Comparison of ENCODE assay signal across 8 mouse cellular contexts in the genomic region with DNA sequence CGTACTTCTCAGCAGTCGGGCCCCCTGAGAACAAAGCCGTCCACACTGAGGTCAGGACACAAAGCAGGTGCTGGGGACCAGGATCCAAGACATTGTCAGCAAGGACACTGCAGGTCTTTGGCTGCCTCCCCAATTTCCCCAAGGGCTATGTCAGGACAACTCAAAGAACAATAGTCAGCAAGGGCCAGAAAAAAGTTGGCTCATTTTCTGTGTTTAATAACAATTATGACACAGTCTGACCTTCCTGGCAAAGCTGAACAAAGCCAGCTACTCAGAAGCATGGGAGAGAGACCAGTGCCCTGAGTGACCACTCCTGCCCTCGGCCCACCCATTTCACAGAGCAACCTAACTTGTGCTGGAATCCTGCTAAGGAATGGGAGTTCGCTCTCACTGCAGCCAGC. TPM values are rescaled to one million over a fixed set of nuclear protein-coding genes. Genes with fewer than 3 reads are reported as not detected.
DNase-seq lines count a peak whose midpoint lies in the region; ATAC-seq and TF ChIP-seq lines count a peak whose summit lies in the region.
"Had no signal": no experiment of that assay in that cellular context is flagged by ENCODE, and none has a peak within 500 bp of the region (broad histone marks: within the 10 kb centered on the region; RNA-seq: fewer than 3 reads in every experiment).

No protein-coding gene starts in this region.

- TF ChIP-seq POLR2A in cortical plate, adult 2 months (IDR thresholded peaks at IDR 0.05; ENCODE audit: extremely low read depth, insufficient read depth, low read length) = no peak

- DNase-seq in midbrain, postnatal 0 days (ENCODE audit: low spot score) = no peak
- DNase-seq in heart, postnatal 4 days = peak; percentile 75
- DNase-seq in stomach, postnatal 0 days (ENCODE audit: low spot score) = no peak
- no peak for DNase-seq in left cerebral cortex, adult 9 months (ENCODE audit: low spot score in 2 of 2)

- no peak overlapping the region for H3K4me3 ChIP-seq in midbrain, postnatal 0 days (ENCODE audit: low read depth, low read length)
- H3K4me3 ChIP-seq in midbrain, embryonic 13.5 days (replicated peaks) = no peak overlapping the region
- H3K4me3 ChIP-seq in cortical plate, adult 2 months (ENCODE audit: insufficient read depth, low read length) = no peak overlapping the region
- H3K4me3 ChIP-seq in stomach, postnatal 0 days (ENCODE audit: low read depth, low read length) = no peak overlapping the region
- H3K4me3 ChIP-seq: neural tube, embryonic 13.5 days had no signal

- ATAC-seq in midbrain, postnatal 0 days (ENCODE audit: low FRiP score) = no peak
- ATAC-seq in midbrain, embryonic 13.5 days = no peak
- ATAC-seq in stomach, postnatal 0 days (ENCODE audit: low FRiP score, low TSS enrichment) = peak; percentile 39; the same call in 1 of the 2 replicates
- no peak for ATAC-seq in granulocyte monocyte progenitor cell, adult 5-6 weeks (replicated peaks; ENCODE audit: poor library complexity, severe bottlenecking)

- WGBS in midbrain, postnatal 0 days = 71% methylated on average over 5 of the region's 5 CpGs
- WGBS in midbrain, embryonic 13.5 days = 69% methylated on average over 5 of the region's 5 CpGs
- WGBS in stomach, postnatal 0 days = 45% methylated on average over 5 of the region's 5 CpGs

- no peaks in the 10 kb centered on the region for H3K9me3 ChIP-seq in midbrain, postnatal 0 days (ENCODE audit: low read length)
- no peaks in the 10 kb centered on the region for H3K9me3 ChIP-seq in midbrain, embryonic 13.5 days
- H3K9me3 ChIP-seq in stomach, postnatal 0 days (ENCODE audit: control insufficient read depth, low read length) = no peaks in the 10 kb centered on the region
- H3K9me3 ChIP-seq: neural tube, embryonic 13.5 days had no signal

- no peaks in the 10 kb centered on the region for H3K4me1 ChIP-seq in midbrain, postnatal 0 days (ENCODE audit: insufficient read depth, low read length)
- H3K4me1 ChIP-seq in midbrain, embryonic 13.5 days (replicated peaks) = 0 out of 2 replicates have a peak, but pooled peaks cover 6% of the 10 kb centered on the region
- peaks cover 10% of the 10 kb centered on the region for H3K4me1 ChIP-seq in cortical plate, adult 2 months (ENCODE audit: control insufficient read depth, insufficient read depth, low read length)
- H3K4me1 ChIP-seq in stomach, postnatal 0 days (replicated peaks; ENCODE audit: control insufficient read depth, insufficient read depth) = no peaks in the 10 kb centered on the region
- H3K4me1 ChIP-seq: neural tube, embryonic 13.5 days had no signal

- no peak overlapping the region for H3K4me2 ChIP-seq in midbrain, postnatal 0 days (ENCODE audit: low read depth, low read length, poor library complexity, severe bottlenecking)
- H3K4me2 ChIP-seq in midbrain, embryonic 13.5 days (replicated peaks) = no peak overlapping the region
- H3K4me2 ChIP-seq in stomach, postnatal 0 days (replicated peaks; ENCODE audit: low read depth) = no peak overlapping the region
- H3K4me2 ChIP-seq: neural tube, embryonic 13.5 days had no signal

- no peak for TF ChIP-seq CTCF in midbrain, postnatal 0 days (IDR thresholded peaks at IDR 0.05)
- no peak for TF ChIP-seq CTCF in cortical plate, adult 2 months (IDR thresholded peaks at IDR 0.05; ENCODE audit: extremely low read depth, insufficient read depth, low read length)
- TF ChIP-seq CTCF in stomach, postnatal 0 days (IDR thresholded peaks at IDR 0.05; ENCODE audit: low read depth) = no peak

- TF ChIP-seq EP300 in stomach, postnatal 0 days (optimal IDR thresholded peaks at IDR 0.05) = no peak

- no peak overlapping the region for H3K9ac ChIP-seq in midbrain, postnatal 0 days (replicated peaks; ENCODE audit: low read length, poor library complexity, severe bottlenecking)
- H3K9ac ChIP-seq in midbrain, embryonic 13.5 days (replicated peaks) = no peak overlapping the region
- H3K9ac ChIP-seq in stomach, postnatal 0 days (ENCODE audit: low read length) = no peak overlapping the region
- H3K9ac ChIP-seq: neural tube, embryonic 13.5 days had no signal

- peaks cover 22% of the 10 kb centered on the region for H3K36me3 ChIP-seq in midbrain, postnatal 0 days (ENCODE audit: insufficient read depth, low read length)
- H3K36me3 ChIP-seq in midbrain, embryonic 13.5 days = peaks cover 75% of the 10 kb centered on the region
- peaks cover 13% of the 10 kb centered on the region for H3K36me3 ChIP-seq in stomach, postnatal 0 days (ENCODE audit: control insufficient read depth, insufficient read depth, low read length)

- H3K27ac ChIP-seq in midbrain, postnatal 0 days (ENCODE audit: low read depth, low read length) = 0 out of 2 replicates have a peak overlapping the region, but pooled peaks have one; percentile 20
- no peak overlapping the region for H3K27ac ChIP-seq in midbrain, embryonic 13.5 days
- H3K27ac ChIP-seq in cortical plate, adult 2 months (ENCODE audit: insufficient read depth, low read length) = peak overlapping the region; percentile 43; the same call in 1 of the 2 replicates
- no peak overlapping the region for H3K27ac ChIP-seq in stomach, postnatal 0 days (replicated peaks)
- H3K27ac ChIP-seq: neural tube, embryonic 13.5 days had no signal

- no peaks in the 10 kb centered on the region for H3K27me3 ChIP-seq in midbrain, postnatal 0 days (ENCODE audit: insufficient read depth, low read length)
- no peaks in the 10 kb centered on the region for H3K27me3 ChIP-seq in midbrain, embryonic 13.5 days
- H3K27me3 ChIP-seq in stomach, postnatal 0 days (ENCODE audit: control insufficient read depth, insufficient read depth, low read length) = no peaks in the 10 kb centered on the region
- H3K27me3 ChIP-seq: neural tube, embryonic 13.5 days had no signal

RNA-seq across cellular contexts. Expression of a gene that starts 35.3 kb away (rescaled TPM):
- 88.7 and 134 TPM in 2 replicates for total RNA-seq in midbrain, postnatal 0 days (2014; rRNA removed)
- polyA plus RNA-seq in midbrain, postnatal 0 days (2015; fragmentation: Nextera tagmentation; extraction: Ambion mirVana) = 38.0 and 45.2 TPM in 2 replicates
- 68.2 and 74.3 TPM in 2 replicates for polyA plus RNA-seq in midbrain, embryonic 13.5 days (2015; fragmentation: Nextera tagmentation; extraction: Ambion mirVana)
- polyA plus RNA-seq in cortical plate, adult 2 months (2012; rRNA removed) = 78.5 and 94.8 TPM in 2 replicates
- 10 to 100 TPM; 92.0 to 93.6 TPM for total RNA-seq in heart, postnatal 4 days (2021)
- polyA plus RNA-seq in stomach, postnatal 0 days (2015; fragmentation: Nextera tagmentation; extraction: Ambion mirVana) = 11.4 and 11.5 TPM in 2 replicates
- total RNA-seq in granulocyte monocyte progenitor cell, adult 5-6 weeks (2014; fragmentation: Nextera tagmentation) = 22.9 and 27.0 TPM in 2 replicates
- total RNA-seq in granulocyte monocyte progenitor cell, adult 5-6 weeks (2017) = 16.5 and 17.8 TPM in 2 replicates

Comparison
In these comparisons a context has a peak if more than half of its experiments do, and no peak if none do; other contexts are left out.
1. H3K27ac ChIP-seq: peak in midbrain, postnatal 0 days (single experiment) and cortical plate, adult 2 months (single experiment); none in midbrain, embryonic 13.5 days (single experiment) and stomach, postnatal 0 days (single experiment).